Mouse (Mus musculus): Measurements from ENCODE around the gene Vcl. TPM values are rescaled to one million over a fixed set of nuclear protein-coding genes. Genes with fewer than 3 reads are reported as not detected.

Gene Vcl
- polyA plus RNA-seq, 1 experiment: 14.7 TPM

- 93% methylated on average over 4 of the region's 4 CpGs for WGBS
- DNase-seq: no peak
- no peaks in the 10 kb centered on the region for H3K36me3 ChIP-seq (ENCODE audit: control insufficient read depth, insufficient read depth, low read length)
- no peaks in the 10 kb centered on the region for H3K4me1 ChIP-seq (replicated peaks; ENCODE audit: control insufficient read depth, insufficient read depth, low read length)
- H3K27ac ChIP-seq (ENCODE audit: control insufficient read depth, insufficient read depth, low read length): no peak overlapping the region
- H3K27me3 ChIP-seq (ENCODE audit: control insufficient read depth, insufficient read depth, low read length): no peaks in the 10 kb centered on the region
- no peak overlapping the region for H3K4me3 ChIP-seq (ENCODE audit: control insufficient read depth, insufficient read depth, low read length)
- no peak for TF ChIP-seq CTCF (IDR thresholded peaks at IDR 0.05; ENCODE audit: borderline replicate concordance, control insufficient read depth, extremely low read depth, insufficient read depth, low read length, poor library complexity)
- TF ChIP-seq POLR2A (IDR thresholded peaks at IDR 0.05; ENCODE audit: control insufficient read depth, extremely low read depth, insufficient read depth, low read length, poor library complexity): no peak
Measured at GRCm38 (mm10) chr14:20893815-20894214, 35.4 kb upstream of the Vcl start.

GRCm38 (mm10) chr14:20901267-20901666 is 27.9 kb upstream of the Vcl start:
- no peak overlapping the region for H3K4me3 ChIP-seq (ENCODE audit: control insufficient read depth, insufficient read depth, low read length)
- WGBS: 97% methylated on average over 3 of the region's 3 CpGs
- no peaks in the 10 kb centered on the region for H3K27me3 ChIP-seq (ENCODE audit: control insufficient read depth, insufficient read depth, low read length)
- DNase-seq: no peak
- no peaks in the 10 kb centered on the region for H3K36me3 ChIP-seq (ENCODE audit: control insufficient read depth, insufficient read depth, low read length)
- TF ChIP-seq CTCF (IDR thresholded peaks at IDR 0.05; ENCODE audit: borderline replicate concordance, control insufficient read depth, extremely low read depth, insufficient read depth, low read length, poor library complexity) (no peak), POLR2A (IDR thresholded peaks at IDR 0.05; ENCODE audit: control insufficient read depth, extremely low read depth, insufficient read depth, low read length, poor library complexity) (no peak)
- no peaks in the 10 kb centered on the region for H3K4me1 ChIP-seq (replicated peaks; ENCODE audit: control insufficient read depth, insufficient read depth, low read length)
- H3K27ac ChIP-seq (ENCODE audit: control insufficient read depth, insufficient read depth, low read length): no peak overlapping the region

- TF ChIP-seq CTCF (IDR thresholded peaks at IDR 0.05; ENCODE audit: borderline replicate concordance, control insufficient read depth, extremely low read depth, insufficient read depth, low read length, poor library complexity): no peak
- no peak for TF ChIP-seq POLR2A (IDR thresholded peaks at IDR 0.05; ENCODE audit: control insufficient read depth, extremely low read depth, insufficient read depth, low read length, poor library complexity)
- WGBS: 96% methylated on average over 6 of the region's 6 CpGs
Measured at GRCm38 (mm10) chr14:20903137-20903536, 26.1 kb upstream of the Vcl start.

GRCm38 (mm10) chr14:20911811-20912210 is 17.4 kb upstream of the Vcl start:
- no peaks in the 10 kb centered on the region for H3K4me1 ChIP-seq (replicated peaks; ENCODE audit: control insufficient read depth, insufficient read depth, low read length)
- H3K27ac ChIP-seq (ENCODE audit: control insufficient read depth, insufficient read depth, low read length): no peak overlapping the region
- no peak overlapping the region for H3K4me3 ChIP-seq (ENCODE audit: control insufficient read depth, insufficient read depth, low read length)
- no peak for DNase-seq
- 92% methylated on average over 2 of the region's 2 CpGs for WGBS
- TF ChIP-seq CTCF (IDR thresholded peaks at IDR 0.05; ENCODE audit: borderline replicate concordance, control insufficient read depth, extremely low read depth, insufficient read depth, low read length, poor library complexity): no peak
- TF ChIP-seq POLR2A (IDR thresholded peaks at IDR 0.05; ENCODE audit: control insufficient read depth, extremely low read depth, insufficient read depth, low read length, poor library complexity): no peak
- H3K36me3 ChIP-seq (ENCODE audit: control insufficient read depth, insufficient read depth, low read length): no peaks in the 10 kb centered on the region
- H3K27me3 ChIP-seq (ENCODE audit: control insufficient read depth, insufficient read depth, low read length): no peaks in the 10 kb centered on the region

More at GRCm38 (mm10) chr14:20903137-20903536, 26.1 kb upstream of the Vcl start:
- Histone ChIP-seq H3K36me3 (ENCODE audit: control insufficient read depth, insufficient read depth, low read length) (no peaks in the 10 kb centered on the region), H3K27ac (ENCODE audit: control insufficient read depth, insufficient read depth, low read length) (no peak overlapping the region), H3K27me3 (ENCODE audit: control insufficient read depth, insufficient read depth, low read length) (no peaks in the 10 kb centered on the region), H3K4me1 (replicated peaks; ENCODE audit: control insufficient read depth, insufficient read depth, low read length) (no peaks in the 10 kb centered on the region), H3K4me3 (ENCODE audit: control insufficient read depth, insufficient read depth, low read length) (no peak overlapping the region)
- DNase-seq: no peak

- no peak for DNase-seq
- no peaks in the 10 kb centered on the region for H3K36me3 ChIP-seq (ENCODE audit: control insufficient read depth, insufficient read depth, low read length)
- H3K27ac ChIP-seq (ENCODE audit: control insufficient read depth, insufficient read depth, low read length): no peak overlapping the region
- TF ChIP-seq CTCF (IDR thresholded peaks at IDR 0.05; ENCODE audit: borderline replicate concordance, control insufficient read depth, extremely low read depth, insufficient read depth, low read length, poor library complexity): no peak
- no peak for TF ChIP-seq POLR2A (IDR thresholded peaks at IDR 0.05; ENCODE audit: control insufficient read depth, extremely low read depth, insufficient read depth, low read length, poor library complexity)
- no peaks in the 10 kb centered on the region for H3K27me3 ChIP-seq (ENCODE audit: control insufficient read depth, insufficient read depth, low read length)
- no peaks in the 10 kb centered on the region for H3K4me1 ChIP-seq (replicated peaks; ENCODE audit: control insufficient read depth, insufficient read depth, low read length)
- no peak overlapping the region for H3K4me3 ChIP-seq (ENCODE audit: control insufficient read depth, insufficient read depth, low read length)
- 86% methylated on average over 2 of the region's 2 CpGs for WGBS
Measured at GRCm38 (mm10) chr14:20914415-20914814, 14.8 kb upstream of the Vcl start.

- no peak for DNase-seq
Measured at GRCm38 (mm10) chr14:20916625-20917612, 12.3 kb upstream of the Vcl start.

More at GRCm38 (mm10) chr14:20916625-20917612, 12.3 kb upstream of the Vcl start:
- WGBS: 95% methylated on average over 7 of the region's 7 CpGs
- Histone ChIP-seq H3K27me3 (ENCODE audit: control insufficient read depth, insufficient read depth, low read length) (no peaks in the 10 kb centered on the region), H3K36me3 (ENCODE audit: control insufficient read depth, insufficient read depth, low read length) (no peaks in the 10 kb centered on the region), H3K27ac (ENCODE audit: control insufficient read depth, insufficient read depth, low read length) (no peak overlapping the region), H3K4me1 (replicated peaks; ENCODE audit: control insufficient read depth, insufficient read depth, low read length) (no peaks in the 10 kb centered on the region), H3K4me3 (ENCODE audit: control insufficient read depth, insufficient read depth, low read length) (no peak overlapping the region)
- no peak for TF ChIP-seq CTCF (IDR thresholded peaks at IDR 0.05; ENCODE audit: borderline replicate concordance, control insufficient read depth, extremely low read depth, insufficient read depth, low read length, poor library complexity)
- TF ChIP-seq POLR2A (IDR thresholded peaks at IDR 0.05; ENCODE audit: control insufficient read depth, extremely low read depth, insufficient read depth, low read length, poor library complexity): no peak
